Mouse (Mus musculus) layer of hippocampus, adult 18-20 months (tissue): ENCODE data around the gene Smarca5. TPM values are rescaled to one million over a fixed set of nuclear protein-coding genes. Genes with fewer than 3 reads are reported as not detected.

Experiments
- DNase-seq, 2 experiments: peaks; one replicate each; pipeline ENCODE4 v3.0.0; 2022; ENCODE audit warnings: low spot score in 2 of 2
- total RNA-seq, 2 experiments: library from RNA; stranded (reverse); gene quantifications; 2 replicates each; pipeline ENCODE4 v1.2.3; 2021

Smarca5 gene
- total RNA-seq, 2 experiments from 2014 or later = 58.0 to 60.4 TPM

GRCm38 (mm10) chr8:80669277-80669901 is 69.9 kb downstream of the Smarca5 start:
- DNase-seq = no peak

GRCm38 (mm10) chr8:80663476-80663875 is 75.8 kb downstream of the Smarca5 start:
- DNase-seq = no peak

- DNase-seq = no peak
Measured at GRCm38 (mm10) chr8:80661055-80661454, 78.2 kb downstream of the Smarca5 start.

- DNase-seq = no peak
Measured at GRCm38 (mm10) chr8:80657639-80658038, 81.7 kb downstream of the Smarca5 start.

Other genes starting within 250 kb of the Smarca5 start
- under 1 TPM in 1 of 2 experiments, not detected in 1; 0.17 TPM for gene Gypa, start 245.7 kb downstream of the Smarca5 start, total RNA-seq
- gene Frem3, start 128.4 kb downstream of the Smarca5 start, total RNA-seq = 1 to 10 TPM; 2.9 to 3.3 TPM
- 10 to 100 TPM; 17.2 to 21.1 TPM for gene Gab1, start 141.0 kb upstream of the Smarca5 start, total RNA-seq